Mouse (Mus musculus) liver, embryonic 14.5 days (tissue): Measurements from ENCODE around the gene Ttf2. TPM values are rescaled to one million over a fixed set of nuclear protein-coding genes. Genes with fewer than 3 reads are reported as not detected.

ENCODE experiments used
- ATAC-seq: fragments of 200-750 bp; cut with Nextera tagmentation; 2 replicates; pipeline ENCODE4 v1.8.0; 2017; ENCODE audit warnings: moderate number of reproducible peaks, mild to moderate bottlenecking, moderate library complexity; ENCODE audit not compliant: insufficient read depth
- DNase-seq, 3 experiments: peaks; one replicate each; pipeline ENCODE4 v3.0.0-alpha.2; 2012 to 2013; ENCODE audit warnings: low read depth in 3 of 3, low spot score in 3 of 3
- H3K27ac ChIP-seq: fragments of 300-500 bp; sonication (generic); 2 replicates; pipeline ENCODE4 v1.5.1; 2014; ENCODE audit warnings: moderate library complexity, mild to moderate bottlenecking, control low read depth, inconsistent platforms
- H3K27me3 ChIP-seq: fragments of 300-500 bp; sonication (generic); 2 replicates; pipeline ENCODE4 v1.6.1; 2014; ENCODE audit warnings: mild to moderate bottlenecking, low read length, moderate library complexity; ENCODE audit not compliant: control insufficient read depth, insufficient read depth
- H3K36me3 ChIP-seq: fragments of 300-500 bp; sonication (generic); replicated peaks from 2 replicates; pipeline ENCODE4 v1.6.1; 2014; ENCODE audit warnings: low read depth; ENCODE audit not compliant: control insufficient read depth, insufficient read depth
- H3K4me1 ChIP-seq, 2 experiments: fragments of 200-500 bp in 1 of 2; fragments of 300-500 bp in 1 of 2; sonication (generic) in 1 of 2; replicated peaks; 2 replicates each; pipeline ENCODE4 v1.6.1; 2012 to 2014; ENCODE audit warnings: antibody characterized with exemption in 1 of 2, inconsistent platforms in 1 of 2, low read length in 1 of 2; ENCODE audit not compliant: control insufficient read depth in 2 of 2, insufficient read depth in 2 of 2
- H3K4me2 ChIP-seq: fragments of 300-500 bp; sonication (generic); 2 replicates; pipeline ENCODE4 v1.6.1; 2014; ENCODE audit warnings: low read depth, mild to moderate bottlenecking, control low read depth, moderate library complexity
- H3K4me3 ChIP-seq, 2 experiments: fragments of 200-500 bp in 1 of 2; fragments of 300-500 bp in 1 of 2; sonication (generic) in 1 of 2; 2 replicates each; pipeline ENCODE4 v1.5.1; 2012 to 2014; ENCODE audit warnings: low read depth in 2 of 2, low read length in 2 of 2, mild to moderate bottlenecking in 2 of 2, control low read depth in 1 of 2, inconsistent platforms in 1 of 2, moderate library complexity in 1 of 2; ENCODE audit not compliant: insufficient read depth in 1 of 2
- H3K9ac ChIP-seq: fragments of 300-500 bp; sonication (generic); replicated peaks from 2 replicates; pipeline ENCODE4 v1.6.1; 2014; ENCODE audit warnings: mild to moderate bottlenecking, control low read depth, moderate library complexity
- H3K9me3 ChIP-seq: fragments of 300-500 bp; sonication (generic); 2 replicates; pipeline ENCODE4 v1.6.1; 2016; ENCODE audit warnings: low read length, mixed read lengths; ENCODE audit not compliant: control insufficient read depth
- CTCF ChIP-seq: IDR thresholded peaks from 2 replicates; pipeline ENCODE4 v1.5.1; 2016; ENCODE audit warnings: antibody characterized with exemption, low read depth, control low read depth
- EP300 ChIP-seq: IDR thresholded peaks from 2 replicates; pipeline ENCODE4 v1.6.1; 2016; ENCODE audit warnings: antibody characterized with exemption, low read depth
- WGBS: fragments of 180-500 bp; shearing (Covaris S2); extraction: QIAGEN DNeasy Blood & Tissue Kit; methylation state at CpG from one replicate; pipeline ENCODE4 v1.1.7; 2014; ENCODE audit not compliant: insufficient replicate concordance; 5-methylcytosine and 5-hydroxymethylcytosine counted together
- polyA plus RNA-seq, 2 experiments: library from polyadenylated mRNA; depleted of rRNA in 1 of 2; stranded (reverse) in 1 of 2; unstranded in 1 of 2; fragments of >200 nt; fragmentation: Nextera tagmentation in 1 of 2; extraction: Ambion mirVana in 1 of 2; gene quantifications; 2 replicates each; pipeline versions ENCODE4 v1.2.1 to v1.2.3; 2012 to 2014

Gene Ttf2
- polyA plus RNA-seq, 2 experiments = 6.8 TPM

DNA sequence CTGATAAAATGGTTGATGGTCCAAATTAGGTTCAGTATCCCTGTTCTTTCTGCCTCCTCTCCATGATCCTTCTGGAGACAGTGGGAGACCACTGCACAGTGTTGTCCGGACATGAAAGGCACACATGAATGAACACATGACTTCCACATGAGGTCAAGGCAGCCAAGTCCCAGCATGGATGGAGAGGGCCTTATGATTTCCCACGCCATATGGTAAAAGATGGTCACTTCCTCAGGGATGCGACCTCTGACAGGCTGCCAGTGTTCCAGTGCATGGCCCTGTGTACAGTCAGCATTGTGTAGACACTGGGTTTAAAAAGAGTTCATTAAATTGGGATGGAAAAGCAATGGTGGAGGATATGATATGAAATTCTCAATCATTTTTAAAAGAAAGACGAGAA, 31.3 kb downstream of the Ttf2 start:
- Histone ChIP-seq H3K36me3 (peaks cover 22% of the 10 kb centered on the region), H3K4me2 (no peak overlapping the region), H3K27ac (no peak overlapping the region), H3K27me3 (no peaks in the 10 kb centered on the region), H3K4me1 (no peaks in the 10 kb centered on the region), H3K4me3 (no peak overlapping the region), H3K9me3 (no peaks in the 10 kb centered on the region), H3K9ac (no peak overlapping the region)
- WGBS = 80% methylated on average over 4 of the region's 4 CpGs
- no peak for DNase-seq
- no peak for ATAC-seq
- no peak for TF ChIP-seq EP300

- no peak overlapping the region for H3K27ac ChIP-seq
- H3K4me3 ChIP-seq = no peak overlapping the region
- H3K9me3 ChIP-seq = no peaks in the 10 kb centered on the region
- peaks cover 0 to 2% of the 10 kb centered on the region in 2 experiments; a peak in 1 of 4 replicates for H3K4me1 ChIP-seq
- no peak overlapping the region for H3K9ac ChIP-seq
- WGBS = 81% methylated on average over 6 of the region's 6 CpGs
- peaks cover 11% of the 10 kb centered on the region for H3K36me3 ChIP-seq
- no peak for DNase-seq
- TF ChIP-seq EP300 (no peak), CTCF (no peak)
- H3K4me2 ChIP-seq = no peak overlapping the region
- no peak for ATAC-seq
- H3K27me3 ChIP-seq = no peaks in the 10 kb centered on the region
These were observed 33.3 kb downstream of the Ttf2 start for GRCm38 (mm10) chr3:100936201-100936600.

- Histone ChIP-seq H3K27me3 (no peaks in the 10 kb centered on the region), H3K27ac (no peak overlapping the region), H3K4me3 (no peak overlapping the region), H3K36me3 (peaks cover 11% of the 10 kb centered on the region; the same call in 1 of the 2 replicates), H3K9me3 (no peaks in the 10 kb centered on the region), H3K9ac (no peak overlapping the region), H3K4me1 (peaks cover 0 to 2% of the 10 kb centered on the region in 2 experiments; a peak in 1 of 4 replicates), H3K4me2 (no peak overlapping the region)
- 78% methylated on average over 6 of the region's 6 CpGs for WGBS
- ATAC-seq (no peak), DNase-seq (no peak)
- TF ChIP-seq CTCF (no peak), EP300 (no peak)
These were observed 33.9 kb downstream of the Ttf2 start for GRCm38 (mm10) chr3:100935521-100935920.

GRCm38 (mm10) chr3:100932077-100932944, 37.2 kb downstream of the Ttf2 start:
- WGBS = 54% methylated on average over 11 of the region's 11 CpGs
- H3K4me1 ChIP-seq = peaks cover 0 to 2% of the 10 kb centered on the region in 2 experiments; a peak in 1 of 4 replicates
- no peak overlapping the region for H3K4me3 ChIP-seq
- H3K9me3 ChIP-seq = no peaks in the 10 kb centered on the region
- no peak overlapping the region for H3K27ac ChIP-seq
- H3K9ac ChIP-seq = no peak overlapping the region
- TF ChIP-seq CTCF (peak; percentile 42), EP300 (no peak)
- H3K4me2 ChIP-seq = no peak overlapping the region
- DNase-seq = no peak
- no peaks in the 10 kb centered on the region for H3K27me3 ChIP-seq
- H3K36me3 ChIP-seq = no peaks in the 10 kb centered on the region
- no peak for ATAC-seq

DNA sequence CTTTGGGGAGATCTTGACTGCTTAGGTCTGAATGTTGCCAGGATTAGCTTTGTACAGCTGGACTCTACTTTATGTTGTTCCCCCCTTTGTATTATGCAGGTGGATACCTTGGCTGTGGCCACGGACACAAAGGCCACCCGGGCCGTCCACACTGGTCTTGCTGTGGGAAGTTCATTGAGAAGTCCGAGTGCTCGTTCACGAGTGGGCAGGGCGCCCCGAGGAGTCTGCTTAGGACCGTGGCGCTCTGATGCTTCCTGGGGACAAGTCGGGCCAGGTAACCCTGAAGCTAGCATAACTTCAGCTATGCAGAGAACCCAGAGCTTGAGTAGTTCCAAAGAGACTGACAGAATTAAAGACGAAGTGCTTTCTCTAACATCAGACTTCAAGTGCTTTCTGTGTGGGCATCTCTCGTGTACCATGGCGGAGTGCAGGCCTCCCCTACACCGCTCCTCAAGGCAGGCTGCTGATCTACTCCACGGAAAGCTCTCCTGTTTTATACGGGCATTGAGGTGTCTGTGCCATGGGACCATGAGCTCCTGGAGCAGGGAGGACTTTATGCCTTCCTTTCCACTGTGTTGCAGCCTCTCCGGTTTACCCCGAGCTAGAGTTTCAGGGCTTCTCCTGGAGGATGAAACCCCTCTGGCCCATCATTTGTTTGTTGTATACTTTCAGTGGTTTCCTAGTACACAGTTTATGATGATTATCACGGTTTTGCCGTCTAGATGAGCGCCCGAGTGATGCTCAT, 38.0 kb downstream of the Ttf2 start:
- no peak overlapping the region for H3K27ac ChIP-seq
- H3K4me2 ChIP-seq = no peak overlapping the region
- no peak overlapping the region for H3K9ac ChIP-seq
- H3K4me1 ChIP-seq = peaks cover 0 to 2% of the 10 kb centered on the region in 2 experiments; a peak in 1 of 4 replicates
- no peak for DNase-seq
- WGBS = 74% methylated on average over 23 of the region's 23 CpGs
- no peaks in the 10 kb centered on the region for H3K36me3 ChIP-seq
- H3K9me3 ChIP-seq = no peaks in the 10 kb centered on the region
- no peaks in the 10 kb centered on the region for H3K27me3 ChIP-seq
- H3K4me3 ChIP-seq = no peak overlapping the region
- no peak for ATAC-seq
- TF ChIP-seq CTCF = no peak
- no peak for TF ChIP-seq EP300
